Mouse (Mus musculus) MEL (cell line): ENCODE data around the gene Nos1.

Source experiments
- CTCF ChIP-seq, 3 experiments: IDR thresholded peaks in 2 of 3; conservative IDR thresholded peaks in 1 of 3; 2 replicates each; pipeline ENCODE4 v1.5.1; 2011 to 2012; ENCODE audit warnings: low read length in 3 of 3, low read depth in 2 of 3, mild to moderate bottlenecking in 2 of 3, improper control_type of control experiment in 1 of 3, inconsistent platforms in 1 of 3, mixed read lengths in 1 of 3, moderate library complexity in 1 of 3; ENCODE audit not compliant: control insufficient read depth in 1 of 3, insufficient read depth in 1 of 3, poor library complexity in 1 of 3, severe bottlenecking in 1 of 3
- ELF1 ChIP-seq: IDR thresholded peaks from 2 replicates; pipeline ENCODE4 v1.6.1; 2014; ENCODE audit warnings: low read depth, mild to moderate bottlenecking, inconsistent platforms, low read length, improper control_type of control experiment, moderate library complexity
- EP300 ChIP-seq, 2 experiments: IDR thresholded peaks; 2 replicates each; pipeline ENCODE4 v1.6.1; 2011; ENCODE audit warnings: improper control_type of control experiment in 2 of 2, low read length in 2 of 2, low read depth in 1 of 2, mild to moderate bottlenecking in 1 of 2
- GATA1 ChIP-seq: IDR thresholded peaks from 2 replicates; pipeline ENCODE4 v1.6.1; 2011; ENCODE audit warnings: low read depth, low read length, improper control_type of control experiment
- MAFK ChIP-seq: IDR thresholded peaks from 2 replicates; pipeline ENCODE4 v1.6.1; 2011; ENCODE audit warnings: low read depth, mild to moderate bottlenecking, low read length, improper control_type of control experiment, borderline replicate concordance
- NELFE ChIP-seq: IDR thresholded peaks from 2 replicates; pipeline ENCODE4 v1.6.1; 2011; ENCODE audit warnings: low read depth, low read length, improper control_type of control experiment
- POLR2A ChIP-seq, 2 experiments: IDR thresholded peaks; 2 replicates each; pipeline ENCODE4 v1.6.1; 2011 to 2012; ENCODE audit warnings: low read length in 2 of 2, mild to moderate bottlenecking in 2 of 2, control low read depth in 1 of 2, improper control_type of control experiment in 1 of 2, low read depth in 1 of 2, moderate library complexity in 1 of 2; ENCODE audit not compliant: control insufficient read depth in 1 of 2, insufficient read depth in 1 of 2, poor library complexity in 1 of 2
- SMC3 ChIP-seq: IDR thresholded peaks from 2 replicates; pipeline ENCODE4 v1.6.1; 2011; ENCODE audit warnings: low read depth, low read length, improper control_type of control experiment
- USF1 ChIP-seq: IDR thresholded peaks from 2 replicates; pipeline ENCODE4 v1.6.1; 2014; ENCODE audit warnings: low read depth, mild to moderate bottlenecking, inconsistent platforms, low read length, improper control_type of control experiment, moderate library complexity

DNA sequence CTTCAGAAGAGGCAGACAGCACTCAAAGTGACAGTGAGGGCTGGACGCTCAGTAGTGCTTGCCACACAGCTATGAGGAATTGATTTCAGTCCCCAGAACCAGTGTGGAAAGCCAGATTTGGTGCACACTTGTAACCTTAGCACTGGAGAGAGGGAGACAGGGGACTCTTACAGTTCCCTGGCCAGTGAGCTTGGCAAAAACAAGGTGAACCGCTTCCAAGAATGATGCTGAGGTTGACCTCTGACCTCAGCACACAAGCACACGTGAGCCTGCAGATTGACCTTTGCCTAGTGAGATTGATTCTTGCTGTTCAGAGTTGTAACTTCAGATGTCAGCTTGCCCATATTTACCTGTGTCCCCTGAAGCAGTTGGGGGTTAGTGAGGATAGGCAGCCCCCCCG lies 205.5 kb downstream of the Nos1 start:
- TF ChIP-seq ELF1 (no peak), GATA1 (no peak), CTCF (IDR thresholded peaks at IDR 0.05 in 2 of 3, conservative IDR thresholded peaks at IDR 0.05 in 1 of 3; ENCODE audit: control insufficient read depth in 1 of 3, insufficient read depth in 1 of 3, low read depth in 2 of 3, low read length in 3 of 3, poor library complexity in 1 of 3, severe bottlenecking in 1 of 3) (no peak), MAFK (no peak), POLR2A (IDR thresholded peaks at IDR 0.05; ENCODE audit: control insufficient read depth in 1 of 2, insufficient read depth in 1 of 2, low read depth in 1 of 2, low read length in 2 of 2, poor library complexity in 1 of 2) (no peak), NELFE (no peak), EP300 (IDR thresholded peaks at IDR 0.05; ENCODE audit: low read depth in 1 of 2, low read length in 2 of 2) (no peak), SMC3 (no peak), USF1 (no peak)
